Mouse (Mus musculus) cortical plate, adult 2 months (tissue): Measurements from ENCODE around the gene Cry2.

Experiments
- CTCF ChIP-seq: fragments of 200-500 bp; IDR thresholded peaks from 2 replicates; pipeline ENCODE4 v1.5.1; 2011; ENCODE audit warnings: mild to moderate bottlenecking, control low read depth, low read length; ENCODE audit not compliant: insufficient read depth; ENCODE audit errors: extremely low read depth
- POLR2A ChIP-seq: fragments of 200-500 bp; IDR thresholded peaks from 2 replicates; pipeline ENCODE4 v1.6.1; 2011; ENCODE audit warnings: mild to moderate bottlenecking, low read length, control low read depth; ENCODE audit not compliant: insufficient read depth; ENCODE audit errors: extremely low read depth

- no peak for TF ChIP-seq CTCF
- TF ChIP-seq POLR2A: no peak
Measured at GRCm38 (mm10) chr2:92421723-92422387, 12.0 kb downstream of the Cry2 start.
